Mouse (Mus musculus): ENCODE measurements around the gene Micall1. TPM values are rescaled to one million over a fixed set of nuclear protein-coding genes. Genes with fewer than 3 reads are reported as not detected.

Micall1 gene
- total and polyA plus RNA-seq, 3 experiments, result 1.7 to 8.9 (median 6.7) TPM

DNA sequence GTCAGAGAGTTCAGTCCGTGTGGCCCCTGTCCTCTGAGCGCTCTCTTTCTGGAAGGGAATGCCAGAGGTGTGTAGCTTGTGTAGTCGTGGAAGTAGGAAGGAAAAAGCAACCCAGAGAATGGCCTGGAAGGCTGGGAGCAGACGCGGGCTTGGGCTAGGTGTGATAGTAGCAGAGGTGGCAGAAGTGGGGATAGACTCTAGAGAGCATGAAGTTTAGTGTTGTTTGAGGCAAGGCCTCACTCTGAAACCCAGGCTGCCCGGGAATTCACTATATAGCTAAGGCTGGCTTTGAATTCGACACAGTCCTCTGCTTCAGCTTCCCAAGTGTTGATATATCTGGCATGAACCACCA, 32.8 kb downstream of the Micall1 start:
- peak overlapping the region; percentile 62 for H3K4me2 ChIP-seq (ENCODE audit: insufficient read depth, low read depth, poor library complexity, severe bottlenecking)
- peaks cover 4 to 31% of the 10 kb centered on the region in 2 experiments; a peak in 3 of 4 replicates for H3K4me1 ChIP-seq (ENCODE audit: control insufficient read depth in 1 of 2, insufficient read depth in 2 of 2)
- H3K36me3 ChIP-seq (replicated peaks in 1 of 2; ENCODE audit: control insufficient read depth in 1 of 2, insufficient read depth in 1 of 2, low read length in 1 of 2), result peaks cover 24 to 34% of the 10 kb centered on the region in 2 experiments
- H3K9ac ChIP-seq (ENCODE audit: insufficient read depth, low read depth), result peak overlapping the region; percentile 47
- dilution Hi-C loops (cut with MboI; ENCODE audit: extremely low pct_ligation_motif_present, extremely low pct_unique_long_range_greater_than_20kb, low sequenced_read_pairs) (no loop called here), in situ Hi-C loops (cut with MboI; ENCODE audit: low pct_ligation_motif_present, low pct_unique_long_range_greater_than_20kb, low sequenced_read_pairs) (no loop called here)
- no peaks in the 10 kb centered on the region for H3K9me3 ChIP-seq (replicated peaks; ENCODE audit: low read length)
- TF ChIP-seq UBTF (IDR thresholded peaks at IDR 0.05; ENCODE audit: low read depth, low read length), result 0 out of 2 replicates have a peak, but pooled peaks have one; percentile 21
- no peak for TF ChIP-seq MYC (IDR thresholded peaks at IDR 0.05; ENCODE audit: low read depth, low read length)
- DNase-seq (ENCODE audit: extremely low read depth), result no peak
- peaks cover 27% of the 10 kb centered on the region for H3K79me2 ChIP-seq (replicated peaks; ENCODE audit: control insufficient read depth, extremely low read depth, insufficient read depth, poor library complexity, severe bottlenecking)
- 0 out of 2 replicates have a peak overlapping the region, but pooled peaks have one; percentile 1 for H3K27ac ChIP-seq (ENCODE audit: insufficient read depth, low read depth)
- H3K27me3 ChIP-seq (replicated peaks), result peaks cover 5% of the 10 kb centered on the region
- H3K4me3 ChIP-seq (replicated peaks in 1 of 3; ENCODE audit: low read depth in 2 of 3, low read length in 2 of 3, poor library complexity in 1 of 3), result peak overlapping the region; percentile 77 to 93 (median 92)

- Histone ChIP-seq H3K27me3 (replicated peaks) (peaks cover 5% of the 10 kb centered on the region), H3K36me3 (replicated peaks in 1 of 2; ENCODE audit: control insufficient read depth in 1 of 2, insufficient read depth in 1 of 2, low read length in 1 of 2) (peaks cover 39 to 52% of the 10 kb centered on the region in 2 experiments), H3K4me1 (ENCODE audit: control insufficient read depth in 1 of 2, insufficient read depth in 2 of 2) (peaks cover 4 to 31% of the 10 kb centered on the region in 2 experiments; a peak in 3 of 4 replicates), H3K27ac (ENCODE audit: insufficient read depth, low read depth) (no peak overlapping the region), H3K4me2 (ENCODE audit: insufficient read depth, low read depth, poor library complexity, severe bottlenecking) (no peak overlapping the region), H3K79me2 (replicated peaks; ENCODE audit: control insufficient read depth, extremely low read depth, insufficient read depth, poor library complexity, severe bottlenecking) (peaks cover 27% of the 10 kb centered on the region), H3K4me3 (replicated peaks in 1 of 3; ENCODE audit: low read depth in 2 of 3, low read length in 2 of 3, poor library complexity in 1 of 3) (no peak overlapping the region), H3K9ac (ENCODE audit: insufficient read depth, low read depth) (no peak overlapping the region), H3K9me3 (replicated peaks; ENCODE audit: low read length) (no peaks in the 10 kb centered on the region)
- no peak for DNase-seq (ENCODE audit: extremely low read depth)
- dilution Hi-C loops (cut with MboI; ENCODE audit: extremely low pct_ligation_motif_present, extremely low pct_unique_long_range_greater_than_20kb, low sequenced_read_pairs) (no loop called here), in situ Hi-C loops (cut with MboI; ENCODE audit: low pct_ligation_motif_present, low pct_unique_long_range_greater_than_20kb, low sequenced_read_pairs) (no loop called here)
- TF ChIP-seq USF1 (IDR thresholded peaks at IDR 0.05; ENCODE audit: low read depth, low read length) (no peak), CTCF (conservative IDR thresholded peaks at IDR 0.05 in 1 of 2, IDR thresholded peaks at IDR 0.05 in 1 of 2; ENCODE audit: low read depth in 2 of 2, low read length in 2 of 2) (no peak), JUND (conservative IDR thresholded peaks at IDR 0.05; ENCODE audit: low read depth, low read length) (no peak), E2F4 (IDR thresholded peaks at IDR 0.05; ENCODE audit: insufficient replicate concordance, low read depth, low read length) (no peak), BHLHE40 (IDR thresholded peaks at IDR 0.05; ENCODE audit: low read depth, low read length) (no peak), IRF4 (IDR thresholded peaks at IDR 0.05; ENCODE audit: low read depth, low read length) (no peak), ZNF384 (IDR thresholded peaks at IDR 0.05; ENCODE audit: low read depth, low read length) (no peak), USF2 (conservative IDR thresholded peaks at IDR 0.05; ENCODE audit: low read depth, low read length) (no peak), HCFC1 (IDR thresholded peaks at IDR 0.05; ENCODE audit: low read depth, low read length) (no peak), RAD21 (IDR thresholded peaks at IDR 0.05; ENCODE audit: low read depth, low read length) (no peak), KAT2A (IDR thresholded peaks at IDR 0.05; ENCODE audit: insufficient replicate concordance, low read length) (no peak), POLR2AphosphoS2 (IDR thresholded peaks at IDR 0.05; ENCODE audit: low read depth, low read length) (no peak)
Observed at GRCm38 (mm10) chr15:79143316-79143715, 34.6 kb downstream of the Micall1 start.

DNA sequence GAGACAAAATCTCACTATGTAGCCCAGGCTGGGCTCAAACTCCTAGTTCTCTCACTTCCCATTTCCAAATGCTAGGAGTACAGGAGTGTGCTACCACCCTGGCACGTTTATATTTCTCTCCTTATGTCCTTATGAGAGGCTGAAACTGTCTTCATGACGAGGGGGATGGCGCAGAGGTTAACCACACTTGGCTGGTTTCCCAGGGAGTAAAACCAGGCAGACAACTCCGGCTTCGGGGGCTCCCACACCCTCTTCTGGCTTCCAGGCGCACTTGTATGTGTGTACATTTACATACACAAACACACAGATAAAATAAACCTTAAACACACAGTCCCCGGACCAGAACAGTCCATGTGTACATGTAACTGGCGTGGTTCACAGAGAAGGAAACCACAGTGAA, 35.3 kb downstream of the Micall1 start:
- H3K4me1 ChIP-seq (ENCODE audit: control insufficient read depth in 1 of 2, insufficient read depth in 2 of 2), result peaks cover 4 to 31% of the 10 kb centered on the region in 2 experiments; a peak in 3 of 4 replicates
- H3K4me2 ChIP-seq (ENCODE audit: insufficient read depth, low read depth, poor library complexity, severe bottlenecking), result no peak overlapping the region
- no peak overlapping the region for H3K27ac ChIP-seq (ENCODE audit: insufficient read depth, low read depth)
- DNase-seq (ENCODE audit: extremely low read depth), result no peak
- peaks cover 41 to 59% of the 10 kb centered on the region in 2 experiments for H3K36me3 ChIP-seq (replicated peaks in 1 of 2; ENCODE audit: control insufficient read depth in 1 of 2, insufficient read depth in 1 of 2, low read length in 1 of 2)
- H3K4me3 ChIP-seq (replicated peaks in 1 of 3; ENCODE audit: low read depth in 2 of 3, low read length in 2 of 3, poor library complexity in 1 of 3), result no peak overlapping the region
- dilution Hi-C loops (cut with MboI; ENCODE audit: extremely low pct_ligation_motif_present, extremely low pct_unique_long_range_greater_than_20kb, low sequenced_read_pairs) (no loop called here), in situ Hi-C loops (cut with MboI; ENCODE audit: low pct_ligation_motif_present, low pct_unique_long_range_greater_than_20kb, low sequenced_read_pairs) (no loop called here)
- no peaks in the 10 kb centered on the region for H3K9me3 ChIP-seq (replicated peaks; ENCODE audit: low read length)
- peaks cover 27% of the 10 kb centered on the region for H3K79me2 ChIP-seq (replicated peaks; ENCODE audit: control insufficient read depth, extremely low read depth, insufficient read depth, poor library complexity, severe bottlenecking)
- no peak for TF ChIP-seq E2F4 (IDR thresholded peaks at IDR 0.05; ENCODE audit: insufficient replicate concordance, low read depth, low read length)
- TF ChIP-seq ZMIZ1 (IDR thresholded peaks at IDR 0.05; ENCODE audit: low read depth, low read length), result no peak
- TF ChIP-seq ELF1 (IDR thresholded peaks at IDR 0.05; ENCODE audit: low read depth, low read length), result no peak
- no peak for TF ChIP-seq MEF2A (IDR thresholded peaks at IDR 0.05; ENCODE audit: borderline replicate concordance, low read depth, low read length)
- no peak for TF ChIP-seq MXI1 (IDR thresholded peaks at IDR 0.05; ENCODE audit: low read depth, low read length)
- TF ChIP-seq NELFE (IDR thresholded peaks at IDR 0.05; ENCODE audit: low read depth, low read length), result no peak
- TF ChIP-seq GABPA (IDR thresholded peaks at IDR 0.05; ENCODE audit: insufficient replicate concordance, low read depth, low read length), result no peak
- no peak for TF ChIP-seq CHD1 (IDR thresholded peaks at IDR 0.05; ENCODE audit: low read depth, low read length)
- no peak for TF ChIP-seq MAZ (IDR thresholded peaks at IDR 0.05; ENCODE audit: low read depth, low read length)
- H3K9ac ChIP-seq (ENCODE audit: insufficient read depth, low read depth), result no peak overlapping the region
- peaks cover 5% of the 10 kb centered on the region for H3K27me3 ChIP-seq (replicated peaks)

All from CH12.LX (cell line).